In the genomic region with DNA sequence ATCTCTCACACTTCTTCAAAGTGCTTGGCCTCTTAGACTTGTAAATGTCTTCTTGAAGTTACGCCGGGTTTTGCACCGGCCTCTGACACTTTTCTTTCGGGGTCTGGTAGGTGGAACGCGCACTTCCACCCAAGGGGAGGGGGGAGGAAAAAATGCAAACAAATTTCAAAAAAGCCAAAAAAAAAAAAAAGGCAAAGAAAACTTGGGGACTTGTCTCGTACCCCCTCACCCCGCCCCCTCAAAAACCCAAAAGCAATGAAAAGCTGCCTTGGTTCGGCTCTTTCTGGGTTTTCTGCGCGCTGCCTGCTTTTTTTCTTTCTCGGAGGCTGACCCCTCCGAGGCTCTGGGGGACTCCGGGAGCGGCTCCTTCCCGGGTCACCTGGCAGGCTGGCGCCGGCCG, we compare ENCODE assay signal across 8 mouse cellular contexts. TPM values are rescaled to one million over a fixed set of nuclear protein-coding genes. Genes with fewer than 3 reads are reported as not detected.
A peak's percentile ranks its signal among the peaks of the same experiment; 100 is the strongest.
DNase-seq lines count a peak whose midpoint lies in the region; ATAC-seq lines count a peak whose summit lies in the region.

Bcl11b (minus strand) TSS at position 120 of the 400 bp plus-strand sequence.

- peaks cover 13% of the 10 kb centered on the region for H3K4me1 ChIP-seq in kidney, embryonic 14.5 days (ENCODE audit: control insufficient read depth, insufficient read depth, low read length)
- peaks cover 5% of the 10 kb centered on the region; the same call in 1 of the 2 replicates for H3K4me1 ChIP-seq in hindbrain, embryonic 11.5 days (replicated peaks; ENCODE audit: control insufficient read depth, insufficient read depth, low read length)
- peaks cover 6% of the 10 kb centered on the region for H3K4me1 ChIP-seq in liver, embryonic 12.5 days

- H3K4me3 ChIP-seq in kidney, embryonic 14.5 days (ENCODE audit: low read length): peak within 1 kb of the TSS; percentile 76
- peak within 1 kb of the TSS; percentile 78 for H3K4me3 ChIP-seq in hindbrain, embryonic 11.5 days (ENCODE audit: low read depth, low read length)
- peak within 1 kb of the TSS; percentile 50 for H3K4me3 ChIP-seq in liver, embryonic 12.5 days

- peak within 1 kb of the TSS; percentile 97 for H3K4me2 ChIP-seq in kidney, embryonic 14.5 days (replicated peaks; ENCODE audit: low read depth, low read length)
- H3K4me2 ChIP-seq in hindbrain, embryonic 11.5 days (replicated peaks; ENCODE audit: low read depth, low read length): peak within 1 kb of the TSS; percentile 90
- H3K4me2 ChIP-seq in liver, embryonic 12.5 days: peak within 1 kb of the TSS; percentile 70

- H3K36me3 ChIP-seq in kidney, embryonic 14.5 days (ENCODE audit: control insufficient read depth, insufficient read depth, low read length): no peaks in the 10 kb centered on the region
- H3K36me3 ChIP-seq in hindbrain, embryonic 11.5 days (ENCODE audit: control insufficient read depth, insufficient read depth, low read length): no peaks in the 10 kb centered on the region
- H3K36me3 ChIP-seq in liver, embryonic 12.5 days: no peaks in the 10 kb centered on the region

- no peaks in the 10 kb centered on the region for H3K9me3 ChIP-seq in kidney, embryonic 14.5 days (ENCODE audit: control insufficient read depth, low read length)
- H3K9me3 ChIP-seq in hindbrain, embryonic 11.5 days (ENCODE audit: control insufficient read depth, low read length): no peaks in the 10 kb centered on the region
- no peaks in the 10 kb centered on the region for H3K9me3 ChIP-seq in liver, embryonic 12.5 days (replicated peaks)

- H3K27me3 ChIP-seq in kidney, embryonic 14.5 days (ENCODE audit: control insufficient read depth, insufficient read depth, low read length): peaks cover 33% of the 10 kb centered on the region
- H3K27me3 ChIP-seq in hindbrain, embryonic 11.5 days (ENCODE audit: control insufficient read depth, insufficient read depth, low read length): peaks cover 16% of the 10 kb centered on the region
- peaks cover 99% of the 10 kb centered on the region for H3K27me3 ChIP-seq in liver, embryonic 12.5 days (replicated peaks)

- no peak for ATAC-seq in kidney, embryonic 14.5 days (ENCODE audit: low FRiP score, low TSS enrichment)
- no peak for ATAC-seq in activated CD4-positive, CD25-positive, alpha-beta regulatory T cell, adult 4 months
- no peak for ATAC-seq in hindbrain, embryonic 11.5 days (ENCODE audit: low FRiP score)
- no peak for ATAC-seq in liver, embryonic 12.5 days
- no peak for ATAC-seq in frontal cortex, adult (ENCODE audit: low TSS enrichment)

- H3K27ac ChIP-seq in kidney, embryonic 14.5 days (ENCODE audit: low read depth, low read length): peak within 1 kb of the TSS; percentile 90
- peak within 1 kb of the TSS; percentile 94 for H3K27ac ChIP-seq in hindbrain, embryonic 11.5 days (ENCODE audit: low read depth, low read length)
- no peak within 1 kb of the TSS for H3K27ac ChIP-seq in liver, embryonic 12.5 days

- 0% methylated on average over 19 of the region's 19 CpGs for WGBS in kidney, embryonic 14.5 days
- under 1% methylated on average over 19 of the region's 19 CpGs for WGBS in hindbrain, embryonic 11.5 days
- 1% methylated on average over 19 of the region's 19 CpGs for WGBS in liver, embryonic 12.5 days (ENCODE audit: insufficient replicate concordance)

- no peak for DNase-seq in kidney, postnatal 14 days
- DNase-seq in hindbrain, embryonic 11.5 days (ENCODE audit: low spot score): no peak
- DNase-seq in cerebellum, adult 11 months: no peak
- no peak for DNase-seq in lung, postnatal 10 days

- peak within 1 kb of the TSS; percentile 85 for H3K9ac ChIP-seq in kidney, embryonic 14.5 days (ENCODE audit: low read depth, low read length)
- H3K9ac ChIP-seq in hindbrain, embryonic 11.5 days (ENCODE audit: low read depth, low read length): peak within 1 kb of the TSS; percentile 98
- 0 out of 2 replicates have a peak within 1 kb of the TSS, but pooled peaks have one; percentile 12 for H3K9ac ChIP-seq in liver, embryonic 12.5 days

RNA-seq across cellular contexts. Expression of gene Bcl11b, which starts in this region (rescaled TPM):
- 3.5 and 5.3 TPM in 2 replicates for polyA plus RNA-seq in kidney, embryonic 14.5 days (2014; fragmentation: Nextera tagmentation; extraction: Ambion mirVana)
- 10 to 100 TPM; 36.1 to 38.4 TPM for polyA plus RNA-seq in activated CD4-positive, CD25-positive, alpha-beta regulatory T cell, adult 4 months (2017; shearing (Covaris generic))
- polyA plus RNA-seq in hindbrain, embryonic 11.5 days (2014; fragmentation: Nextera tagmentation; extraction: Ambion mirVana): 6.8 and 8.4 TPM in 2 replicates
- 0.30 and 0.31 TPM in 2 replicates for polyA plus RNA-seq in liver, embryonic 12.5 days (2016; fragmentation: Nextera tagmentation; extraction: Ambion mirVana)

Comparison
In these comparisons a context has a peak if more than half of its experiments do, and no peak if none do; other contexts are left out.
1. H3K9ac ChIP-seq: peak in every context shown above with its lines; median percentile 98 in hindbrain, embryonic 11.5 days; 85 in kidney, embryonic 14.5 days; 12 in liver, embryonic 12.5 days.